Mouse (Mus musculus) 416B (cell line): ENCODE measurements at regions not wholly inside any gene's neighbourhood (a gene's known extent, or its start where the extent isn't known, plus 50 kb on each side); places are given as distances from the start of the nearest gene placed in this dataset.
"Not testable (repeated sequence)": the region's sequence is repeated elsewhere in the genome, so short reads cannot be mapped to it uniquely, and the experiment has no call there.

Experiments
- DNase-seq: peaks from one replicate; pipeline ENCODE4 v3.0.0; 2011; ENCODE audit warnings: low read depth

- no peak for DNase-seq
These were observed 659.8 kb downstream of the Rwdd3 start for GRCm38 (mm10) chr3:120511651-120512050.

DNA sequence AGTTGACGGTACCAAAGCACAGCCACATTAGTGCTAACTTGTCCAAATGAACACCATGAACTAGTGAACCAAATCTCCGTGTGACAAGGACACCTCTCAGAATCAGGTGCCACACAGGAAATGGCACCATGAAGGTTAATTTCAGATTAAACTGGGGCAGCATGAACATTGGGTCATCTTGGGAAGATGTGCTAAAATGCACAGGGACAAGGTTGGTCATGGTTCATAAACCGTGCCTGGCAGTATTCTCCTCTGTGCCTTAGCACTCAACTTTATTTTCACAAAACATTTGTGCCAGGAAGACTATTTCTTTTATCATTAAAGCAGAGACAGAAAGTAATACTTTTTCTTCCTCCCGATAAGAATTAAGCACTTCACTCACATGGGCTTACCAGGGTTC lies 672.6 kb downstream of the Rwdd3 start:
- no peak for DNase-seq

GRCm38 (mm10) chr3:120477934-120478333 lies 693.6 kb downstream of the Rwdd3 start:
- no peak for DNase-seq

DNA sequence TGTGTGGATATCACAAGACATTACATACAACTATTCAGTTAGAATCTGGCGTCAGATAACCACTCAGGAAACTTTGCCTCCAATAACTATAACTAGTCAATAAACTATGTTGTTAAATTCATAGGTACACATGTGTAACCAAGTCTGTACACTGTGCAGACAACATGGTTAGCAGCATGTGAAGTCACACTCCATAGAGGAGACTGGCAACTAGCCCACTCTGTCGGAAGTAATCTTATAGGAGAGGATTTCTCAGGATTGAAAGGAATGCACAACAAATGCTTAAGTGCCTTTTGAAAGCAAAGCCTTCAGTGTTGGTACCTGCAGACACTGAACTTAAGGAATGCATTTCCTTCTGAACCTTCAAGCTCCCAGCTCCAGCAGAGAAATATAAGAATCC lies 693.0 kb upstream of the Ptbp2 start:
- DNase-seq, result no peak

DNA sequence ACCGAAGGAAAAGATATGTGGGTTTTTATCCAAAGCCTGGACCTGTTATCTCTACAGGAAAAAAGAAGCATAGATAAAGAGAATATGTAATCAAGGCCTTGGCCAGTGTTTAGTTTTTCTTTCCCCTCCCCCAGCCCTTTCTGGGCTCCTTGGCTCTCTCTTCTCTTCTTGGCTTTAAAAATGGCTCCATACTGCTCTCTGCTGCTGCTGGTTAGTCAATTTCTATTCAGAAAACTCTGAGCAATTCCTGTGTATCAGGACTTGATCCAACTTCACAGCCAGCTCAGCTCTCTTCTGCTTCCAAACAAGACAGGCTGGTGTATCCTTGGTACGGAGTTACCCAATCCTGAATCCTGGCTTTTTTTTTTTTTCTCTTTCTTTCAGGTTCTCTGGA lies 689.4 kb upstream of the Ptbp2 start:
- no peak for DNase-seq

DNA sequence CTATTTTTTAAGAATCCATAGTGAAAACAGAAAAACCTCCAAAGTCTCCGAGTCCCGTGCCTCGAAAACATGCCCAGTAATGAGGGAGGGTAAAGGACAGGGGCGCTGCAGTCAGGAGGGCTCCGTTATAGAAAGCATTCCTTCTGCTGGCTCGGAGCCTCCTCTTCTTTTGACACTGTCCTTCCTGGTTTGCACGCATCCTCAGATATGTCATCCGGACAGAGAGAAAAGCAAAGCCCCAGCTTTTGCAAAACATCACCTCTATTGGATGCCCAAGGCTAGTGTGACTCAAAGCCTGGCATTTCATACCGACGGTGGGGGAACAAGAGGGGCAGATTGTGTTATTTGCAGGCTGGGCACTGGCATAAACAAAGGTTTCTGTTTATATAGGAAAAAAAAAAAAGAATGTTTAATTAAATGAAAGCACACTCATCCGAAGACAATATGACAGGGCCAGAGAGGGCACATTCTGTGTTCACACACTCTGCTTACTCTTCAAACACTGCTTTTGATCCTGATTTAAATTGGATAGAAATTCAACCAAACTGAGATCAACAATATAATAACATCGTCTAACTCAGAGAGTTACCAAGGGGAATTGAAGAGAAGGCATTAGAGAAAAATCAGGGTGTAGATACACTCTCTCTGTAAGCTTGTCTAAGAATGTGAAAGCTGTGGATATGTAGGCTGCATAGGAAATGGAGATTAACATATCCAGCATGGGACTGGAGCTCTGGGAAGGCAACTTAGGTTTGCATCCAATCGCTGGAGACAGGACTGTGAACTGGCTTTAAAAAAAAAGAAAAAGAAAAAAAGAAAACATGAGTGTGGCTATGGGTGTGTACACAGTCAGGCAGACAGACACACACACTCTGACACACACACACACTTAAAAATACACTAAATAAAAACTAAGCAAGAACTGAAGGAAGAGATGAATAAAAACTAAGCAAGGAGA lies 688.7 kb upstream of the Ptbp2 start:
- DNase-seq, result no peak

- no peak for DNase-seq
These were observed 687.7 kb upstream of the Ptbp2 start for GRCm38 (mm10) chr3:120471878-120472444.

DNA sequence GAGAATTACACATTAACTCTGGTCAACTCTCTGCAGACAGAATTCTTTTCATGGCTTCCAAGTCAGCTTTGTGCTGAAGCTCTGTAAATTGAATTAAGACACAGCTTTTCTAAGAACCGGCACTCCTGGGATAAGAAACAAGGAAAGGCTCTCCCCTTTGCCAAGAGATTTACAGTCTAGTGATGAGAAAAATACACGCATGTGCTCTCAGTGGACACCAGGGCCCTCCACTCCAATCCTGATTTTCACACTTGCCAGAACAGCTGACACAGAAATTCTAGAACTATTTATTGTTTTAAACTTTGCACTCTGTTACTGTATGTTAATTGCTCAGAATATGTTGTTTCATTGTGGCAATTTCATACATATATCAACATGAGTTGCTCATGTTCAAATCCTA lies 684.6 kb upstream of the Ptbp2 start:
- DNase-seq, result no peak

- no peak for DNase-seq
These were observed 676.5 kb upstream of the Ptbp2 start for GRCm38 (mm10) chr3:120460717-120461116.

DNA sequence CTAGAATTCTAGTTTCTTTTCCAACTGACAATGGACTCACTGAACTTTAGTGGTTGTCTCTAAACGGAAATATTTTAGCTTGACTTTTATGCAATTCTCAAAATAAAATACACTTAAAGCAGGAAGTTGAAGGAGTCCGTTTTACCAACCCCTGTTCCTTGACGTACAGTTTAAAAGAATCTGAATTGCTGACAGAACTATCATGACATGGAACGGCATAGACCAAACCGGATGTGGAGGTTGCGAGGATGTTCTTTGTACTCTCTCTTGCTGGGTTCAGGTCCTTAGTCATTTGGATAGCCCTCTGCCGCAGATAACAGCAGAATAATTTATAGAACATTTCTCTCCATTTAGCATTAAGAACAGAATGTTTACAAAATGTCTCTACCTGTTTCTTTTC lies 673.6 kb upstream of the Ptbp2 start:
- DNase-seq, result no peak

DNA sequence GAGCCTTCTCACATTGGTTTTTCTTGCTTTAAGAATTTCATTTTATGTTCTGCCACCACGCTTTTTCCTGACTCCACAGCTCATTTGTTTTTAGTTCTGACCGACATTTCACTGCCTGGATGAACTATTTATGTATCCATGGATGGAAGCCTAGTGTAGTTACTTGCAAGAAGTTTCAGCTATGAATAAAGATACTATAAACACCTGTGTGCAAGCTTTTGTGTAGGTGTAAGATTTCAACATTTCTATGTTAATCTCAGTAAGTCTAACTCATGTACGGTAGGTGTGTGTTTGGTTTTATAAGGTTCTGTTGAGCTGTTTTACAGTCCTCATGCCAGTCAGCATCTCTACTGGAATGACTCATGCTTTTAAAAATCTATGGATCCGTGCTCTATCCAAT lies 656.9 kb upstream of the Ptbp2 start:
- DNase-seq, result no peak

DNA sequence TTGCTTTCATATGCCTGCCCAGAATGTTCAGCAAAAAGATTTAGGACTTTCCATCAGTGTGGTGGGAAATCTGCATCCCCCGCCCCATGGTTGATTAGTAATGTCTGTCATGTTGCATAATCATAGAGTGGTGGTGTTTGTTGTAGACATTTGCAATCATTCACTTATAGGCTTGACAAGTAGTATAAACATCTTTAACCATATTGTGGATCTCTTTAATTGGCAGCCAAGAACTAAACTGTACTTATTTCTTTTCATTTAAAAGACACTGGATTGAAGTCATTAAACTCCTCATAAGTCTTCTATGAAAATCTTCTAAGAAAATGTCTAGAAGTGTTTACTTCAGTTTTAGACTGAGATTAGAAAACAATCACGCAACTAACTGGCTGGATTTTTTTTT lies 646.0 kb upstream of the Ptbp2 start:
- DNase-seq, result no peak

DNA sequence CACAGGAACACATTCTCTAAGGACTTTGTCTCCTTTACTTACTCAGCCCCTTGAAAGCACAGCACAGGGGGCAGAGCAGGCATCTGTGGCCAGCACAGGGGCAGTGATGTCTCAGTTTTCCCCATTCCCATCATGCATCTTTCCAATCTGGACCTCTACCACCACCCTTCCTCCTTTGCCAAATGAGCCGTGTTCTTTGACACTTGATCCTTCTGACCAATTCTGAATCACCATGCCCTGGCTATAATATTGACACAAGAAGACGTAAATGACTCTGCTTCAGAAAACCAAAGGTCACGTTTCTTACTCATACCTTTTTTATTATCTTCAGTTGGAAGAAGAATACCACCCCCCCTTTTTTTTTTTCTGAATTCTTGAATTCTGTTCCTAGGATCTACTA lies 632.4 kb upstream of the Ptbp2 start:
- no peak for DNase-seq

- DNase-seq, result no peak
These were observed 591.5 kb upstream of the Ptbp2 start for GRCm38 (mm10) chr3:120375688-120376289.

DNA sequence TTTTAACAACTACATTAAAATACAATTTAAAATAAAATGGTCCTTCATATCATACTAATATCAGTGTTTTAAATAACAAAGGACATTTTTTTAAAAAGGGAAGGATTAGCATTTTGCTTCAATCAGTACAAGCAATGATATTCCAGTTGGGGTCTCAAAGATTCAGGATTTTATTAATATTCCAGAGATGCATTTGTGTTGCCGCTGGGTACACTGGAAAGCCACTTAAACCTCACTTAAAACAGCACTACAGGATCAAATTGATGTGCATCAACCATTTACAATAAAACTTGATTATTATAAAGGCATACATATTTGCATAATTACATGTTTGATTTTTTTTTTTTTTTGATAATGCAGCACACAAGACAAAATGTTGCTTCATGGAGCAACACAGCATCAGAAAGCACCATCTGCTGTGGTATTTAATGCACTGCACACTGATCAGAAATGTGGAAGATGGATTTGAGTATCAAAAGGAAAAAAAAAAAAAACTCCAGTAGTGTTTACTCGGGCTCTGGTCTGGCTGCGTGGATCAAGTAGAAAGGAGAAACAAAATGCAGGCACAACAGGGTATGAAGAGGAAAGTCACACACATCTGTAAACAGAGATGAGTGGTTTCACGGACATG lies 558.6 kb upstream of the Ptbp2 start:
- DNase-seq, result no peak

DNA sequence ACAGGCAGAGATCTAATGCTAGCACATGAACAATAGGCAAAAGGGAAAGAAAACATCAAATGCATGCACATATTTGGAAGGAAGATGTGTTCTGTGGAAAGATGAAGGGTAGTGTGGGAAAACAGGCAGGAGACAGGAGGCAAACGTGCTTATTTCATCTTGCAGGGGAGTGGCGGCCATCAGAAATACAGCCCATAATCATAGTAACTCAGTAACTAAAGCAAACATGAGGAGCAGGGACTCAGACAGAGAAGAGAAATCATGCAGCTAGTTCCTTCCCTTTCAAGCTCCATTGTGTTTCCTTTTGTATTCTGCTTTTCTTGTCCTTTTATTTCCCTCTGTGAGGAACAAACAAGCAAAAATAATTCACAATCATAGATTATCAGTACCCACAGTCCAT lies 557.6 kb upstream of the Ptbp2 start:
- no peak for DNase-seq

GRCm38 (mm10) chr3:120335843-120336585 lies 551.7 kb upstream of the Ptbp2 start:
- DNase-seq, result no peak

GRCm38 (mm10) chr3:120307042-120307441 lies 522.8 kb upstream of the Ptbp2 start:
- not testable (repeated sequence) for DNase-seq

GRCm38 (mm10) chr3:120305608-120306007 lies 521.3 kb upstream of the Ptbp2 start:
- DNase-seq, result no peak
